Mouse (Mus musculus): ENCODE results near the gene Dnajb7.
A peak's percentile ranks its signal among the peaks of the same experiment; 100 is the strongest.

Dnajb7 gene

GRCm38 (mm10) chr15:81408199-81408598, at the start of gene Dnajb7:
TSS of gene Dnajb7 (minus strand) at chr15:81408299.
- Histone ChIP-seq H3K36me3 (ENCODE audit: insufficient read depth, low read length) (peaks cover 20% of the 10 kb centered on the region; the same call in 1 of the 2 replicates), H3K27me3 (ENCODE audit: insufficient read depth, low read length) (no peaks in the 10 kb centered on the region), H3K4me3 (replicated peaks; ENCODE audit: low read length) (no peak within 1 kb of the TSS), H3K4me1 (replicated peaks; ENCODE audit: low read depth, low read length) (0 out of 2 replicates have a peak, but pooled peaks cover 3% of the 10 kb centered on the region), H3K9me3 (ENCODE audit: low read length) (no peaks in the 10 kb centered on the region)
- TF ChIP-seq POU5F1 (IDR thresholded peaks at IDR 0.05; ENCODE audit: borderline replicate concordance, low read length), result no peak
- no peak for TF ChIP-seq CTCF (conservative IDR thresholded peaks at IDR 0.05; ENCODE audit: low read length)
- no peak for TF ChIP-seq NANOG (IDR thresholded peaks at IDR 0.05; ENCODE audit: borderline replicate concordance, low read length)

DNA sequence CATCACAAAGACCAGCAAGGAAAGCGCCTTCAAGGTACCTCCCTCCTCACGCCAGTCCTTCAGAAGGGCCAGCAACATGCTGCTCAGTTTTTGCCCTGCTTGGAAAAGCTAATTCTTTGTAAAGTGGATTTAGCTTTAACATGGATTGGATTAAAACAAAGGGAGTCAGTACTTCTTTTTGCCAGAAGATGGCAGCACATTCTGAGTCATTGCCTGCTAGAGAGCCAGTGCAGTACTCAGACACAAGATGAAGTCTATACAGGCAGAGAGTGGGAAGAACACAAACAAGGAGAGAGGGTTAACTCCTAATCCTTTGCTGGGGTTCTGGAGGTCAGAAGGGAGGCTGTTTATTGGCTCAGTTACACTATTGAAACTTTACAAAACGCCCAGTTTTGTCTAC, 40.4 kb upstream of the Dnajb7 start:
- peak; percentile 93 for TF ChIP-seq CTCF (conservative IDR thresholded peaks at IDR 0.05; ENCODE audit: low read length)
- no peak for TF ChIP-seq NANOG (IDR thresholded peaks at IDR 0.05; ENCODE audit: borderline replicate concordance, low read length)
- H3K4me1 ChIP-seq (replicated peaks; ENCODE audit: low read depth, low read length), result 0 out of 2 replicates have a peak, but pooled peaks cover 2% of the 10 kb centered on the region

DNA sequence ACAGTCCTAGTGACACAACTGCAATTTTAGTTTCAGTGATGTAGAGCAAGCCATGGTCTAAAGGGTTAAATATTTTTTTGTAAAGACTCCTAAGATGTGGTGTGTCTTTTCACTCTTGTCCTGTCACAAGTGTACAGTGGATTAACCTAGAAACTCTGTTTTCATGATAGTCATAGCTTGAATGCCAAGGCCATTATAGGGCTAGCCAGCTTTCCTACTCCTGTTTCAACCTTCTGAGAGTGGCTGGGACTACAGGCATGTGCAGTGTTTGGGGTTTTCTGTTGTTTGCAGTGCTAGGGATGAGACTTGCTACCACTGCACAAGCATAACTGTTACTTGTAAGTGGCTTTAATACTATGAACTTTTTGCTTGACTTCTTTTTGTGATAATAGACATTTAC, 31.1 kb upstream of the Dnajb7 start:
- H3K4me3 ChIP-seq (replicated peaks; ENCODE audit: low read length), result no peak overlapping the region
- no peak for TF ChIP-seq CTCF (conservative IDR thresholded peaks at IDR 0.05; ENCODE audit: low read length)
- TF ChIP-seq NANOG (IDR thresholded peaks at IDR 0.05; ENCODE audit: borderline replicate concordance, low read length), result no peak
- TF ChIP-seq POU5F1 (IDR thresholded peaks at IDR 0.05; ENCODE audit: borderline replicate concordance, low read length), result no peak
- H3K36me3 ChIP-seq (ENCODE audit: insufficient read depth, low read length), result peaks cover 62% of the 10 kb centered on the region
- H3K27me3 ChIP-seq (ENCODE audit: insufficient read depth, low read length), result no peaks in the 10 kb centered on the region
- no peaks in the 10 kb centered on the region for H3K9me3 ChIP-seq (ENCODE audit: low read length)
- H3K4me1 ChIP-seq (replicated peaks; ENCODE audit: low read depth, low read length), result no peaks in the 10 kb centered on the region

More for the DNA sequence above, 40.4 kb upstream of the Dnajb7 start:
- Histone ChIP-seq H3K27me3 (ENCODE audit: insufficient read depth, low read length) (no peaks in the 10 kb centered on the region), H3K9me3 (ENCODE audit: low read length) (no peaks in the 10 kb centered on the region), H3K4me3 (replicated peaks; ENCODE audit: low read length) (no peak overlapping the region), H3K36me3 (ENCODE audit: insufficient read depth, low read length) (peaks cover 78% of the 10 kb centered on the region)

DNA sequence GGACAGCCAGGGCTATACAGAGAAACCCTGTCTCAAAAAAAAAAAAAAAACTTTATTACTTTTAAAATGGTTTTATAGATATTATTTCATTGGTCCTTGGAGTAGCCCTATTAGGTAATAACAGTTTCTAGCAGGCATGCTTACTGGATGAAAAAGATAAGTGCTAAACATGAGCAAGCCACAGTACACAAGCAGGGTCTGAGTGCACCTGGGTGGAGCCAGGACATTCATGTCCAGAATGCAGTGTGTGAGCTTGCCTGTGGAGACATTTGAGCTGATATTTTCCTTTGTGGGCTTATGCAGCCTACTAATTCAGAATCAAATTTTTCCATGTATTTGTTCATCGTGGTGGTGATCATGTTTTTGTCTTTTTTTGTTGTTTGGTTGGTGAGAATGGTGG, 30.2 kb upstream of the Dnajb7 start:
- H3K36me3 ChIP-seq (ENCODE audit: insufficient read depth, low read length), result peaks cover 55% of the 10 kb centered on the region
- no peak overlapping the region for H3K4me3 ChIP-seq (replicated peaks; ENCODE audit: low read length)
- no peaks in the 10 kb centered on the region for H3K27me3 ChIP-seq (ENCODE audit: insufficient read depth, low read length)
- TF ChIP-seq CTCF (conservative IDR thresholded peaks at IDR 0.05; ENCODE audit: low read length) (no peak), NANOG (IDR thresholded peaks at IDR 0.05; ENCODE audit: borderline replicate concordance, low read length) (no peak), POU5F1 (IDR thresholded peaks at IDR 0.05; ENCODE audit: borderline replicate concordance, low read length) (no peak)
- no peaks in the 10 kb centered on the region for H3K4me1 ChIP-seq (replicated peaks; ENCODE audit: low read depth, low read length)
- no peaks in the 10 kb centered on the region for H3K9me3 ChIP-seq (ENCODE audit: low read length)

DNA sequence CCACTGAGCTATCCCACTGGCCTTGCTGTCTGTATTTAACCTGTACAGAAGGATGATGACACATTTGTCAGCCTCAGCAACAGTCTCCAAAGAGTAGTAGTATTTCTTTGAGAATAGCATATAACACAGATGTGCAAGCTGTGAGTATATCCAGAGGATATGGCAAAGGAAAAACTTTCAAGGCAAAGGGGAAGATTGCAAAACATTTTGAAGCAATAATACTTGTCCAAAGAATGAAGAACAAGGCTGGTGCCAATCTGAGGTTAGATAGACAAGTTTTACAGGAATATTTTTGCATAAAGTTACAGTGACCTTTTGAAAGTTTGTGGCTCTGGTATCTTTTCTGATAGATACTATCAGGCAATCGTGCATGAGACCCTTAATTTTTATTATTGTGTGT, 23.1 kb upstream of the Dnajb7 start:
- Histone ChIP-seq H3K27me3 (ENCODE audit: insufficient read depth, low read length) (no peaks in the 10 kb centered on the region), H3K36me3 (ENCODE audit: insufficient read depth, low read length) (peaks cover 72% of the 10 kb centered on the region), H3K4me3 (replicated peaks; ENCODE audit: low read length) (no peak overlapping the region), H3K4me1 (replicated peaks; ENCODE audit: low read depth, low read length) (no peaks in the 10 kb centered on the region), H3K9me3 (ENCODE audit: low read length) (no peaks in the 10 kb centered on the region)
- no peak for TF ChIP-seq CTCF (conservative IDR thresholded peaks at IDR 0.05; ENCODE audit: low read length)
- TF ChIP-seq POU5F1 (IDR thresholded peaks at IDR 0.05; ENCODE audit: borderline replicate concordance, low read length), result no peak
- no peak for TF ChIP-seq NANOG (IDR thresholded peaks at IDR 0.05; ENCODE audit: borderline replicate concordance, low read length)

- no peak overlapping the region for H3K4me3 ChIP-seq (replicated peaks; ENCODE audit: low read length)
- peaks cover 59% of the 10 kb centered on the region for H3K36me3 ChIP-seq (ENCODE audit: insufficient read depth, low read length)
- no peaks in the 10 kb centered on the region for H3K27me3 ChIP-seq (ENCODE audit: insufficient read depth, low read length)
- TF ChIP-seq POU5F1 (IDR thresholded peaks at IDR 0.05; ENCODE audit: borderline replicate concordance, low read length) (no peak), NANOG (IDR thresholded peaks at IDR 0.05; ENCODE audit: borderline replicate concordance, low read length) (no peak), CTCF (conservative IDR thresholded peaks at IDR 0.05; ENCODE audit: low read length) (no peak)
- peaks cover 14% of the 10 kb centered on the region for H3K4me1 ChIP-seq (replicated peaks; ENCODE audit: low read depth, low read length)
- H3K9me3 ChIP-seq (ENCODE audit: low read length), result no peaks in the 10 kb centered on the region
Observed at GRCm38 (mm10) chr15:81427947-81428346, 19.8 kb upstream of the Dnajb7 start.

GRCm38 (mm10) chr15:81425311-81425710, 17.2 kb upstream of the Dnajb7 start:
- no peak for TF ChIP-seq POU5F1 (IDR thresholded peaks at IDR 0.05; ENCODE audit: borderline replicate concordance, low read length)
- no peak for TF ChIP-seq CTCF (conservative IDR thresholded peaks at IDR 0.05; ENCODE audit: low read length)
- TF ChIP-seq NANOG (IDR thresholded peaks at IDR 0.05; ENCODE audit: borderline replicate concordance, low read length), result no peak
- no peak overlapping the region for H3K4me3 ChIP-seq (replicated peaks; ENCODE audit: low read length)
- H3K36me3 ChIP-seq (ENCODE audit: insufficient read depth, low read length), result peaks cover 37% of the 10 kb centered on the region
- no peaks in the 10 kb centered on the region for H3K9me3 ChIP-seq (ENCODE audit: low read length)
- no peaks in the 10 kb centered on the region for H3K27me3 ChIP-seq (ENCODE audit: insufficient read depth, low read length)
- H3K4me1 ChIP-seq (replicated peaks; ENCODE audit: low read depth, low read length), result peaks cover 14% of the 10 kb centered on the region

- Histone ChIP-seq H3K4me1 (replicated peaks; ENCODE audit: low read depth, low read length) (peaks cover 27% of the 10 kb centered on the region), H3K36me3 (ENCODE audit: insufficient read depth, low read length) (peaks cover 23% of the 10 kb centered on the region), H3K4me3 (replicated peaks; ENCODE audit: low read length) (no peak overlapping the region), H3K9me3 (ENCODE audit: low read length) (no peaks in the 10 kb centered on the region), H3K27me3 (ENCODE audit: insufficient read depth, low read length) (no peaks in the 10 kb centered on the region)
- TF ChIP-seq POU5F1 (IDR thresholded peaks at IDR 0.05; ENCODE audit: borderline replicate concordance, low read length) (no peak), NANOG (IDR thresholded peaks at IDR 0.05; ENCODE audit: borderline replicate concordance, low read length) (no peak), CTCF (conservative IDR thresholded peaks at IDR 0.05; ENCODE audit: low read length) (no peak)
Observed at GRCm38 (mm10) chr15:81422156-81422681, 14.1 kb upstream of the Dnajb7 start.

- TF ChIP-seq NANOG (IDR thresholded peaks at IDR 0.05; ENCODE audit: borderline replicate concordance, low read length), result no peak
- TF ChIP-seq CTCF (conservative IDR thresholded peaks at IDR 0.05; ENCODE audit: low read length), result no peak
- no peak for TF ChIP-seq POU5F1 (IDR thresholded peaks at IDR 0.05; ENCODE audit: borderline replicate concordance, low read length)
- Histone ChIP-seq H3K4me3 (replicated peaks; ENCODE audit: low read length) (no peak overlapping the region), H3K9me3 (ENCODE audit: low read length) (no peaks in the 10 kb centered on the region), H3K4me1 (replicated peaks; ENCODE audit: low read depth, low read length) (peaks cover 32% of the 10 kb centered on the region), H3K27me3 (ENCODE audit: insufficient read depth, low read length) (no peaks in the 10 kb centered on the region), H3K36me3 (ENCODE audit: insufficient read depth, low read length) (peaks cover 20% of the 10 kb centered on the region)
Observed at GRCm38 (mm10) chr15:81421454-81421853, 13.4 kb upstream of the Dnajb7 start.

Data from E14TG2a.4 (cell line).